Mouse (Mus musculus) 3134 (cell line): ENCODE measurements around the gene Dnm1.
A peak's percentile ranks its signal among the peaks of the same experiment; 100 is the strongest.
"Not testable (repeated sequence)": the region's sequence is repeated elsewhere in the genome, so short reads cannot be mapped to it uniquely, and the experiment has no call there.

Experiments
- DNase-seq: peaks from one replicate; pipeline ENCODE4 v3.0.0-alpha.2; 2011; ENCODE audit warnings: low spot score; ENCODE audit not compliant: insufficient read length; ENCODE audit errors: extremely low read depth

Gene Dnm1

DNA sequence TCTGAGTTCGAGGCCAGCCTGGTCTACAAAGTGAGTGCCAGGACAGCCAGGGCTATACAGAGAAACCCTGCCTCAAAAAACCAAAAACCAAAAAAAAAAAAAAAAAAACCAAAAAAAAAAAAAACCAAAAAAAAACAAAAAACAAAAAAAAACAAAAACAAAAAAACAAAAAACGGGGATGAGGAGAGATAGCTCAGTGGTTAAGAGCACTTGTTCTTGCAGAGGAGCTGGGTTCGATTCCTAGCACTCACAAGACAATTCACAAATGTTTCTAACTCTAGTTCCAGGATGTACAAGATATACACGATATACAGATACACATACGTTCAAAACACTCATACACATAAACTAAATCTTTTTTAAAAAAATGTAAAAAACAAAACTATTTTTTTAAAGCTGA, 9.1 kb upstream of the Dnm1 start:
- DNase-seq, result not testable (repeated sequence)

DNA sequence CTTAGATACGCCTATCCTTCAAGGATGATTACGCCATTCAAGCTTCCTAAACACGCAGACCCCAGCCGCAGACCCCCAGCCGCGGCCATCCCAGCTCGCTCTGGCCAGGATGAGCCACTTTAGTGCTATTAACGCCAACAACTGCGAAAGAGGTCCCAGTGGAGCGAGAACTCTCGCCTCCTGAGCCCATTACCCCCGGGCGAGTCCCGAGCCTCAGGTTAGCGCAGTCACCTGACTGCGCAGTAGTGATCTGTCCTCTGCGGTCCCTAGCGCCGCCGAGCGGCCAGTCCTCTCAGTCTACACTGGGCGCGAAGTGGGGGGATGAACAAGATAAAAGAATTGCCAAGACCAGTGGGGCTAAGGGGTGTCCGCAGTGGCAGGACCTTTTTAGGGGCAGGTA, 8.3 kb upstream of the Dnm1 start:
- no peak for DNase-seq

DNA sequence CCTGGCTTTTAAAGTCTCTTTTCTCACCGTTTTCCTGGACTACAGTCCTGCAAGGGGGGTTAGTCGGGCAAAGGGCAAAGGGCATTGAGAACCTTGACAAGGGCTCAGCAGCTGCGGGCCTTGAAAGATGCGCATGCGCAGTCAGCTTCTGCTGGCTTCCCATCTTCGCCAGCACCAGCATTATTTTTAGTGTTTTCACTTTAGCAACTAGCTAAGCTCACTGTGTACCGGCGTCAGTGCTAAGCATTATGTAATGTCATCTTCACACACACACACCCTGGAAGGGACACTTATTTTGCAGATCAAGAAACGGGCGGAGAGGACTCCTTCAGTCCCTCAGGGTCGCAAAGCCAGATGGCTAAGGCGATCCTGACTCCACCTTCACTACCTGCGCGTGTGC, 7.6 kb upstream of the Dnm1 start:
- DNase-seq, result no peak

DNA sequence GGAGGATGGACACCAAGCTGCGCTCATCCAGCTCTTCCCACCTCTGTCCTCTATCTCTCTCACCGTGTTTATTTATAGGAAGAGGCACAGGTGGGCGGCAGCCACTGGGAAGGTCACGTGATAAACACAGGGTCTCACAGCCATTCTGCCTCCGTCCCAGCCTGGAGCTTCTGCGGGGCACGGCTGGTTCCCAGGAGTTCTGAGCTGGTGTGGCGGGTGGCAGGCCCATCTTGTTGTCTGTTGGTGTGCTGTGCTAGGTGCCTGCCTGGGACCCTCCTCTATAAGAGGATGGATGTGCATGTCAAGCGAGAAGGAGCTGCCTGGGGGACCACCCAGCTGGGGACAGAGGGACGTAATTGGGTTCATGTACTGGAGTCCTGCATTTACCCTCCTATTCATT, 5.2 kb upstream of the Dnm1 start:
- no peak for DNase-seq

DNA sequence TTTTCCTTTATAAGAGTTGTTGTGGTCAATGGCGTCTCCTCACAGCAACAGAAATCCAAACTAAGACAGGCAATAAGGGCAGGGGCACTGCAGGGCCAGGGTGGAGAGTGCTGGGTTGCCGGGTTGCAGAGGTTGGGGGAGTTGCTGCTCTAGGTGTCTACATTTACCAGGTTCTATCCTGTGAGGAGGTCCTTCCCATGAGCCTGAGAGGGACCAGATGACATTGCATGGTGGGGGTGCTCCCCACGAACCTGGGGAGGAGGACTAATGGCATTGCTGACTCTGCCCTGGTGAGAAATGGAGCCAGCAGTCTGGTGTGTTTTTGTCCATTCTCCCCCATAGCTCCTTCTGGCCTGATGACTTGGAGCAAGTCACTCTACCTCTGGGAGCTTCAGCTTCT, 4.6 kb upstream of the Dnm1 start:
- no peak for DNase-seq

DNA sequence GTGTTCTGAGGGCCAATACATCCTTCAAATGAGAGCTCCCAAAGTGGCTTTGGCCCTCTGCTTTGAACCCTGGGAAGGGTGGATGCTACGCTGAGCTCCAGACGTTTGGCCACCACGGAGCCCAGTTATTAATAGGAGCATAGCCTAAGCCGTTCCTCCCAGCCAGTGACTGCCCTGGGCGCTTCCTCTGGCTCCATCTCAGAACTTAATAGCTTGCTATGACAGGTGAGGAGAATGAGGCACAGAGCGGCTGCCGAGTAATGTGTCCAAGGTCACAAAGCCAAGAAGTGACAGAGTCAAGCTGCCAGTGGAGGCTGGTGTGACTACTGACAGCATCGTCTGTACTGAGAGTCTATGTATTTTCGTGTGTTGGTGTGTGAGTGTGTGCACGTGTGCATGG, 3.1 kb upstream of the Dnm1 start:
- no peak for DNase-seq

DNA sequence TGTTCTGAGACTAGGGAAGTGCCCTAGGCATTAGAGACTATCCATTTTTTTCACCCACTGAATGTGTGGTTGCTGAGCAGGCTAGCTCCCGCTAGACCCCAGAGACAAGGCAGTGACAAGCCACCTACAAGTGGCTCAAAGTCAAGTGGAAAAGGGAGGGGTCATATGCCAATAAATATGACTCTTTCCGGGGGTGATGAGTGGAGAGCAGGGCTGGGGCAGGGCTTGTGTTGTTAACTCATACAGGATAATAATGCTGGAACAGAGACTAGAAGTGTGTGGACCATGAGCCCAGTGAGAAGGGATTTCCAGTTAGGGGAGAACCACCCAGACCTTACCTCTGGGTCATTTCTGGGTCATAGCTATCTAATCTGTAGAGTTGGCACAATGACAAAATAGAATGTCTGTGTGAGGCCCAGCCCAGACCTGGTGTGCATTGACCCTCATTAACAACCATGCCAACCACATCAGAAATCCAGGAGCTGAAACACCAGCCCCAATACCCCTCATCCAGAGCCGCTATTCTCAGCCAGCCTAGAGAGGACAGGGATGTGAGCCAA, 1.3 kb upstream of the Dnm1 start:
- no peak for DNase-seq

DNA sequence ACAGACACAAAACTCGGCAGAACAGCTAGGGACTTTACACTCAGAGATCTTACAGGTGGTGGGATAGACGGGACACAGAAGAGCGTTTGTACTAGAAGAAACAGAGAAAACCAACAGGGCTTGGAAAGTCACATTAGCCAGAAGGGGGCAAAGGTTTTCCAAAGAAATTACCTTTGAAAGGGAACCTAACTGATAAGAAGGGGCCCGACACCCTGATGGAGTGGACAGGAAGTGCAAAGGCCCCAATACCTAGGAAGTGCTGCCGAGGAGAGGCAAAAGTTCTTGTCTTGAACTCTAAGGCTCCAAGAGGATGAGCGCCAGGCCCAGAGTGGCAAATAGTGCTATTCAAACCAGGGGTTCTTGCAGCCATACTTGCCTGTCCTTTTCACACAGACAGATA, 698 bp upstream of the Dnm1 start:
- no peak for DNase-seq

DNA sequence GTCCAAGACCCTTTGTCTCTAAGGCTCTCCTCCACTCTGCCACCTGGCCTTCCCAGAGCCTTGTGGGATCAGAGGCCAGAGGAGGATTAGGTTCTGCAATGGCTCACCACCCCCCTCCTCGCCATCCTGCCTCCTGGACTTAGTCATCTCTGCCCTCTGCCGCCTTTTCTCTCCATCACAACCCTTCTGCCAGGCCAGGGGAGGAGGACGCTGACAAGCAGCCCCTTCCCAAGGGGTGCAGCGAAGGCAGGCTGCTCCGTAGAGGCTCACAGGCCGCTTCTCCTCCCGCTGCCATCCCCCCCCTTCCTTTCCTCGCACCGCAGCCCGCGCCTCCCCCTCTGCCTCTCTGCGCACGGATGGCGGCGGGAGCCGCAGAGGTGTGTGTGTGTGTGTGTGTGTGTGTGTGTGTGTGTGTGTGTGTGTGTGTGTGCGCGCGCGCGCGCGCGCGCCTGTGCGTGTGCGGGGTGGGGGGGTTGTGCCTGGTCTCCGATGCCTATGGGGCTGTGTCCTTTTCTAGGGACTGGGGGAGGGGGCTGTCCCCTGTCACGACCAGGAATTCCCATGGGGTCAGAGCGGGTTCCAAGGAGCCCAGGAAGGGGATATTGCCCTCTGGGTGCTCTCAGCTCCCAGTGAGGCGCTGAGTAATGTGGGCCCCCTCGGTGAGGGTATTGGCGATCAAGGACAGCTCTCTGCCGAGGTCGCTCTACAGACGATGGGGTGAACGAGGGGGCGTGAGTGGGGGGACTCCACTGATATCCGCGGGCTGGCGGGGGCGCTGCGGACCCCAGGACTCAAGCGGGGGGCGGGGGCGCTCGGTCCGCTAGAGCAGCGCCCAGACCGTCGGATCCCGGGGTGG, 759 bp downstream of the Dnm1 start, which contains the start of gene Ciz1:
Gene Ciz1, plus strand, starts transcription at position 177 of the 856 bp plus-strand sequence.
- peak; percentile 71 for DNase-seq

DNA sequence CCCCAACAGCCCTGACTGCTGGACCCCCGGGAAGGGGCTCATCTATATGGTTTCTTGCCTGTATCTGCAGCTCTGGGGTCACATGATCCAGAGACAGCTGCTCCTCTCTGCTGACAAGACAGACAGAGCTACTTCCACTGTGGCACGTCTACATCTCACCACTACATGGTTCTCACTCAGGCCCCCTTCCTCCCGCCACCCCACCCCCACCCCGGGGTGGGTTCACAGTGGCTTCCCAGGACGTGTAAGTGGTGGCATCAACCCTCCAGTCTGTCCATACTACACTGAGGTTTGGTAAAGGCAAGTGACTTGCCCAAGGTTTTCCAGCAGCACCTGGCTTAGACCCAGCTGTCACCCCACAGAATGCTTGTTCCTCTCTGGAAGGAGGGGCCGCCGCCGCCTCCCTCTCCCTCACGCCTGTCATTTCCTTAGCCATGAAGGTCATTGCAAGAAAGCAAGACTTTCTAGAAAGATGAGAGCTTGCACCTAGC, 1.6 kb downstream of the Dnm1 start:
- DNase-seq, result no peak

DNA sequence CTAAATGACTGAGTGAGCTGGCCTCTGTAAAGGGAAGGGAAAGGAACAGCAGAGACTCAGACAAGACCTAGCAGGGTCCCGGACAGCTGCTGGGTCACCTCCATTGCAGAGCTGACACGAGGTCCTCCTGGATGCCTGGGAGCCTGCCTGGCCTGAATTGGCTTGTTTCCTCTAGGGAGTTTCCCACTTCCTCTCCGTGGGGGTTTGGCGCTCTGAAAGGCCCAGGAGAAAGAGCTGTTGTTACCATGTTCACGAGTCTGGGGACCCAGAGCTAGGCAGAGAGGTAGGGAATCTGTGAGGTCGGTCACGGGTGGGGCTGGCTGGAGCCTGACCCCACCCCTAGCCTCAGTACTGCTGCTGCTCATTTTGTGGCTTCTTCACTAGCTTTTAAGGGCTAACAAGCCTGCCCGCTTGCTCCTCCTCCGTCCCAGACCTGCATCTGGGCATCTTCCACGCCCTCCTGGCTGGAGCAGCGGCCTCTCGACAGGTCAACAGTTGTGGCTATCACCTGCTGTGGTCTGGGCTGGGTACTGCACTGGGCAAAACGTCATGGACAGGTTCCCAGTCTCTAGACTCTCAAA, 2.6 kb downstream of the Dnm1 start:
- peak; percentile 51 for DNase-seq

DNA sequence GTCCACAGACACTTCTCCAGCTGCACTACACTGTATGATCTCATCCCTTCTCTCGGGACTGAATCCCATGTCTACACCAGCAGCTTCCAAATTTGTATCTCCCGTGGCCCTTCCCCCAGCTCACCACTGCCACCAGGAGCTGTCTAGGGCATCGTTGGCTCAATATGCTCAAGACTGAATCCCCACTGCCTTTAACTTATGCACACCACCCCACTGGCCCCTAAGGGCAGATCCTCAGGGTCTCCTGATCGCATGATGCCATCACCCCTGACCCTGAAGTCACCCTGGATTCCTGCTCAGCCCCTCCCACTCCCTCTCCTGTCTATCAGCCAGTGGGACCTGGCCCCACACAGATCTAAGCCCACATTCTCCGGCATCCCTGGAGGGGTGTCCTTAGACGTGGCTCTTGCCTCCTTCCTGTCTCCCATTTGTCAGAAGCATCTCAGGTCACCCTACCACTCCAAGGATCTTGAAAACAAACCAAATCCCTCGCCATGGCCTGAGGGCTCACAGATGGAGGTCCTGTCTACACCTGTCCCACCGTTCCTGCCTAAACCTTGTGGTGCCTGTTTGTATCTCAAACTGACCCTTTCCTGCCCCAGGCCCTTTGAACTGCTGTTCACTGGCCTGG, 3.4 kb downstream of the Dnm1 start:
- no peak for DNase-seq

DNA sequence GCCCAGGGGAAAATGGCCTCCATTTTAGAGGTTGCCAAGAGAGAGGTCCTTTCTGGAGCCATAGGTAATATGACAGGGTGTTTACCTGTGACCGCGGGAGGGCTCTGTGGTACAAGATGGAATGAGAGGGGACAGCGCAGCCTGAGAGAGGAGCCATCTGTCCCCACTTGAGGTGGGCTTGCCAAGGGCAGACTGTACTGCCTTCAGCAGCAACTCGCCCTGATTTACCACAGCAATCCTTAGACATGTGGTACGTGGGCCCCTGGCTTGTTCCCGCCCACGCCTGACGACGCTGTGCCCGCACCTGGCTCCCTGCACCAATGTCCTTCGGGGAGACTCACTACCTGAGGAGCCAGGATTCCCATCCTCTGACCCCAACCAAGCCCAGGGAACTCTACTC, 4.8 kb downstream of the Dnm1 start:
- no peak for DNase-seq

DNA sequence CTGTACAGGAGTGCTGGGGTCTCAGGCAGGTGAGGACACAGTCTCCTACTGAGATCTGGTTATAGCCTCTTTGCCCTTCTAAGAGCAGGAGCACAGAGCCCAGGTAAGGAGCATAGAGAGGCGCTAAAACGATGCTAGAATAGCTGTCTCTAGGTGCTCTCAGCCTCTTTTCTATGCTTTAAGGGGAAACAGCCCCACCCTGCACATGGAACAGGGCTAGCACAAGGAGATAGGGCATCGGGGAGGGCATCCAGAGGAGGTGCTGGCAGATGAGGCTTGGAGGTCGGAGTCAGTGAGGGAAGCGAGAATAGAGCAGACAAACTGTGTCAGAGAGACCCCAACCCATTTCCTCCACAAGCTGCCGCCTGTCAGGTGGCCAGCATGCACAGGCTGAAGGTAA, 6.1 kb downstream of the Dnm1 start:
- no peak for DNase-seq

DNA sequence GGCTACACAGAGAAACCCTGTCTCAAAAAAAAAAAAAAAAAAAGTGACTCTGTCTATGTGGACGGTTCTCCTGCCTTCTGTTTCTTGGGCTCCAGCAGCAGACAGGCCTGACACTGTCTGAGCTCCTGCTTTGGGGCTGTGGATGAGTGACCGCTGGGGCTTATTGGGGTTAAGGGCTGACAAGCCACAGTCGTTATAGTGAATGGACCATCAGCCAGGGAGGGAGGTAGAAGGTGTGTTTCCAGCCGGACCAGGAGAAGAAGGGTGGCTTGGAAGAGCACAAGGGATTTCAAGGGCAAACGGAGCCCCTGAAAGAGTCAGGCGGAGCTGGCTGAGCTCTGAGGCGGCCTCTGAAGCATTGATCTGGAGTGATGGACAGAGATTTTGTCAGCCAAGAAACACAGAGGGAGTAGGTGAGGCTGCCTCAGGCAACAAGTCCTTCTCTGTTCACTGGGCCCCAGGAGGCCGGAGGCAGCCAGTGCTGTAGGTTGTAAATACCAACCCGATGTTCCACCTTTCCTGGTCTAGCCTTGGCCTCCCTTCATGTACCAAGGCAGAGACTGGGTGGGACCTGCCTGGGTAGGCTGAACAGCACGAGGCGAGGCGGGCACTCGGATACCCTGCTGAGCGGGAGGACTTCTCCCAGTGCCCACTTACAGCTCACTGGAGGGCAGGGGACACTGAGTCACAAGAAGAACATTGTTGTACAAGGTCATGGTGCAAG, 8.4 kb downstream of the Dnm1 start:
- no peak for DNase-seq

DNA sequence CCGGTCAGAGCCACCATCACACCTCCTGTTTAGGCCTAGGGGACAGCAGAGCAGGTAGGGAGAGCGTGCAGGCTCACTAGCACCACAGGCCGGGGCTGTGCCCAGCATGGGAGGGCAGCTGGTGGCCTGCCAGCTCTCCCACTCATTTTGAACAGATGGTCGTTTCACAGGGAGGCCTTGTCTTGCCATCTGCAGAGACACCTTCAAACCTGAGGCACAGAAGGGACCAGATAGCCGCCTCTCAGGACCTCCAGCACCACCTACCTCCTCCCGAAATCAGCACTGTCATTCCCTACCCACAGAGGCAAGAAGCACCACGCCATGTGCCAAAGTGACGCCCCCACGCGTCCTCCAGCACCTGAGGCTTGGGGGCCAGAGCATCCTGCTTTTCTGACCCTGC, 9.1 kb downstream of the Dnm1 start:
- no peak for DNase-seq

DNA sequence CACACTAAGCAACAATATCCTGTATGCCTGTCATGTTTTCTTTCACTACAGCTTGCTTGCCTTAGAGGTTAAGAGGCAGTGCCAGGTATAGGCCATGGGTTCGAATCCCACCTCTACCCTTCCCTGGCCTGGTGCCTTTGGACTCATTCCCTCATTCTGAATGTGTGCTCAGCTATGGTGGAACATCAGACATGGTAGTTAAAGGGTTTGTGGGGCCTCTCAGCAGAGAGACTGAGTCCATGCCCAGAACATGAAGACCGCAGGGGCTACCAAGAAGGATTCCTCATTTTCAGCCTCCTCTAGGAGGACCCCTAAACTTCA, 9.8 kb downstream of the Dnm1 start:
- DNase-seq, result no peak

DNA sequence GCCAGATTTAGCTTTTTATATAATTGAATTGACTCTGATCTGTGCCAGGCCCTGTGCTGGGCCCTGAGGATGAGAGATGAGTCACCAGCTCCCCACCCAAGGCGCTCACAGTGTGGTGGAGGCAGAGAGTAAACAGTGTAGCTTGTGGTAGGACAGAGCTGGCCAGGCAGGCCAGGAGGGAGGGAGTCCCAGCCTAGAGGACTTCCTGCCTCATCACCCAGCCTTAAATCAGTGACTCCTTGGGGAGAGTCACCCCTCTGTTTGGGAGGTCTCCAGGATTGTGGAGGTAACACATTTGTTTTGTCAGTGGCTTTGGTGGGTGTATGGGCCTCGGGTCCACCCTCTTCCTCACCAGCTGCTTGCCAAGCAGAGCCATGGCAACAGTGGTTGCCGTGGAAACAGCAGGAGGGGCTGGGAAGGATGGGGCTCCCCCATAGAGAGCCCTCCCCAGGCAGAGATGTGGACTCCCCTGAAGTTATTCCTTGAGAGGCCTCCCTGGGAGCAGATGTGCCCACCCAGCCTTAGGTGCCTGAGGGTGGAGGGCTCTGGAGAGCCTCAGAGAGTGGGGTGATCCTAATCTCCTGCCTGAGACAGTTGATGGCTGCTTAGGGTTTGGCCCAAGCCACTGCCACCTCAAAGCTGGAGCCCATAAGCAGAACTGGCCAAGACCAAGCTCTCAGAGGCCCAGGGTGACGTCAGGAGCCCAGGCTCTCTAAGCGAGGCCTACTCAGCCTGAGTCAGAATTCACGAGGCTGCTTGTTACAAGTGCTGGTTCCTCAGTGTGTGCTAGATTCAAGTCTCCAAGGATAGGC, 10.4 kb downstream of the Dnm1 start:
- DNase-seq, result peak; percentile 89

DNA sequence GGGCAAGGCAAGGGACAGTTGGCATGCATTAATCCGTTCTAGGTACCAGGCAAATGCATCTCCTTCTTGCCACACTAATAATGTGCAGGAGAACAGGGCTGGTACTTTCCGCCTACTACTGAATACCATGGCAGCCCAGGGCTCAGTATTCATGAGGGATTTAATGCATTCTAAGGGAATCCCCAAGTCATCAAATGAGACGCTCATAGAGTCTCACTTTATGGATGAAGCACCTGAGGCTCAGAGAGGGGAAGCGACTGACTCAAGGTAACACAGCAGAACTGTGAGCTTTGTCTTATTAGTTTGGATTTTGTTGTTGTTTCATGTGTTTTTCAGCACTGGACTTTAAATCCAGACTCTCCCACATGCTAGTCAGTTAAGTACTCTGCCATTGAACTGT, 11.1 kb downstream of the Dnm1 start:
- DNase-seq, result no peak

DNA sequence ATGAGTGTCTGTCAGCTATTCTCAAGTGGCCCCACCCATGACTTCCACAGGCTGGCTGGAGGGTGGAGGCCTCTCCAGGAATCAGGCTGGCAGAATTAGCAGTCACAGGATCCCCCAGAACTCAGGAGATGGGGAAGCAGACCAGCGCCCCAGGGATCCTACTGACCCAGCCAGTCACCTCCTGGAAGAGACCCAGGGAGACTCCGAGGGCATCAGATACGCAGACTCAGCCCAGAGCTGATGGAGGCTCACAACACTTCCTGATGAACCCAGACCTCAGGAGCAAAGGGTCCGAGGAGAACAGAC, 11.6 kb downstream of the Dnm1 start:
- DNase-seq, result peak; percentile 48
